Mouse (Mus musculus): ENCODE results near the gene Pmvk. TPM values are rescaled to one million over a fixed set of nuclear protein-coding genes. Genes with fewer than 3 reads are reported as not detected.

Gene Pmvk
- polyA plus RNA-seq (2015; fragmentation: Nextera tagmentation; extraction: Ambion mirVana) = 49.7 and 55.0 TPM in 2 replicates

- H3K36me3 ChIP-seq (ENCODE audit: control insufficient read depth, insufficient read depth, low read length) = no peaks in the 10 kb centered on the region
- H3K4me3 ChIP-seq (ENCODE audit: low read depth, low read length) = no peak within 1 kb of the TSS
- no peaks in the 10 kb centered on the region for H3K27me3 ChIP-seq (ENCODE audit: control insufficient read depth, insufficient read depth, low read length)
- TF ChIP-seq CTCF (IDR thresholded peaks at IDR 0.05; ENCODE audit: low read depth) = no peak
- no peaks in the 10 kb centered on the region for H3K9me3 ChIP-seq (ENCODE audit: control insufficient read depth, low read length)
- H3K9ac ChIP-seq (ENCODE audit: low read length) = no peak within 1 kb of the TSS
- ATAC-seq (ENCODE audit: low FRiP score, low TSS enrichment) = no peak
- H3K27ac ChIP-seq (replicated peaks) = no peak within 1 kb of the TSS
- no peak for DNase-seq (ENCODE audit: low spot score)
- no peaks in the 10 kb centered on the region for H3K4me1 ChIP-seq (replicated peaks; ENCODE audit: control insufficient read depth, insufficient read depth)
- H3K4me2 ChIP-seq (replicated peaks; ENCODE audit: low read depth) = no peak within 1 kb of the TSS
- 46% methylated on average over 10 of the region's 10 CpGs for WGBS
Measured at GRCm38 (mm10) chr3:89454401-89455177, at the start of gene Pmvk. Pmvk (plus strand) TSS chr3:89454541.

GRCm38 (mm10) chr3:89406887-89407286 lies 47.5 kb upstream of the Pmvk start:
- WGBS = 84% methylated on average over 6 of the region's 6 CpGs

GRCm38 (mm10) chr3:89408448-89408847 lies 45.9 kb upstream of the Pmvk start:
- Histone ChIP-seq H3K27me3 (ENCODE audit: control insufficient read depth, insufficient read depth, low read length) (no peaks in the 10 kb centered on the region), H3K4me2 (replicated peaks; ENCODE audit: low read depth) (no peak overlapping the region), H3K9ac (ENCODE audit: low read length) (no peak overlapping the region), H3K9me3 (ENCODE audit: control insufficient read depth, low read length) (no peaks in the 10 kb centered on the region), H3K4me3 (ENCODE audit: low read depth, low read length) (no peak overlapping the region), H3K4me1 (replicated peaks; ENCODE audit: control insufficient read depth, insufficient read depth) (peaks cover 3% of the 10 kb centered on the region), H3K27ac (replicated peaks) (no peak overlapping the region), H3K36me3 (ENCODE audit: control insufficient read depth, insufficient read depth, low read length) (peaks cover 5% of the 10 kb centered on the region)
- TF ChIP-seq CTCF (IDR thresholded peaks at IDR 0.05; ENCODE audit: low read depth) = no peak
- TF ChIP-seq EP300 (optimal IDR thresholded peaks at IDR 0.05) = no peak
- 66% methylated on average over 16 of the region's 16 CpGs for WGBS
- no peak for ATAC-seq (ENCODE audit: low FRiP score, low TSS enrichment)
- DNase-seq (ENCODE audit: low spot score) = no peak

More at GRCm38 (mm10) chr3:89406887-89407286, 47.5 kb upstream of the Pmvk start:
- TF ChIP-seq CTCF (IDR thresholded peaks at IDR 0.05; ENCODE audit: low read depth) (no peak), EP300 (optimal IDR thresholded peaks at IDR 0.05) (no peak)
- ATAC-seq (ENCODE audit: low FRiP score, low TSS enrichment) = no peak
- H3K36me3 ChIP-seq (ENCODE audit: control insufficient read depth, insufficient read depth, low read length) = peaks cover 5% of the 10 kb centered on the region
- H3K9me3 ChIP-seq (ENCODE audit: control insufficient read depth, low read length) = no peaks in the 10 kb centered on the region
- no peak overlapping the region for H3K9ac ChIP-seq (ENCODE audit: low read length)
- no peak overlapping the region for H3K27ac ChIP-seq (replicated peaks)
- DNase-seq (ENCODE audit: low spot score) = no peak
- H3K4me3 ChIP-seq (ENCODE audit: low read depth, low read length) = no peak overlapping the region
- H3K4me2 ChIP-seq (replicated peaks; ENCODE audit: low read depth) = no peak overlapping the region
- H3K27me3 ChIP-seq (ENCODE audit: control insufficient read depth, insufficient read depth, low read length) = no peaks in the 10 kb centered on the region
- peaks cover 3% of the 10 kb centered on the region for H3K4me1 ChIP-seq (replicated peaks; ENCODE audit: control insufficient read depth, insufficient read depth)

GRCm38 (mm10) chr3:89409701-89410100 lies 44.6 kb upstream of the Pmvk start:
- no peak for ATAC-seq (ENCODE audit: low FRiP score, low TSS enrichment)
- H3K4me3 ChIP-seq (ENCODE audit: low read depth, low read length) = no peak overlapping the region
- TF ChIP-seq CTCF (IDR thresholded peaks at IDR 0.05; ENCODE audit: low read depth) = no peak
- TF ChIP-seq EP300 (optimal IDR thresholded peaks at IDR 0.05) = no peak
- 87% methylated on average over 3 of the region's 3 CpGs for WGBS
- no peak for DNase-seq (ENCODE audit: low spot score)
- no peaks in the 10 kb centered on the region for H3K27me3 ChIP-seq (ENCODE audit: control insufficient read depth, insufficient read depth, low read length)
- H3K36me3 ChIP-seq (ENCODE audit: control insufficient read depth, insufficient read depth, low read length) = peaks cover 5% of the 10 kb centered on the region
- no peaks in the 10 kb centered on the region for H3K9me3 ChIP-seq (ENCODE audit: control insufficient read depth, low read length)
- H3K9ac ChIP-seq (ENCODE audit: low read length) = no peak overlapping the region
- no peak overlapping the region for H3K27ac ChIP-seq (replicated peaks)
- peaks cover 3% of the 10 kb centered on the region for H3K4me1 ChIP-seq (replicated peaks; ENCODE audit: control insufficient read depth, insufficient read depth)
- no peak overlapping the region for H3K4me2 ChIP-seq (replicated peaks; ENCODE audit: low read depth)

- peaks cover 7% of the 10 kb centered on the region for H3K36me3 ChIP-seq (ENCODE audit: control insufficient read depth, insufficient read depth, low read length)
- H3K4me2 ChIP-seq (replicated peaks; ENCODE audit: low read depth) = peak overlapping the region; percentile 66
- WGBS = 79% methylated on average over 10 of the region's 10 CpGs
- ATAC-seq (ENCODE audit: low FRiP score, low TSS enrichment) = no peak
- no peaks in the 10 kb centered on the region for H3K27me3 ChIP-seq (ENCODE audit: control insufficient read depth, insufficient read depth, low read length)
- no peak for TF ChIP-seq EP300 (optimal IDR thresholded peaks at IDR 0.05)
- TF ChIP-seq CTCF (IDR thresholded peaks at IDR 0.05; ENCODE audit: low read depth) = no peak
- peak overlapping the region; percentile 58 for H3K4me3 ChIP-seq (ENCODE audit: low read depth, low read length)
- H3K4me1 ChIP-seq (replicated peaks; ENCODE audit: control insufficient read depth, insufficient read depth) = peaks cover 3% of the 10 kb centered on the region
- H3K9ac ChIP-seq (ENCODE audit: low read length) = peak overlapping the region; percentile 64
- no peaks in the 10 kb centered on the region for H3K9me3 ChIP-seq (ENCODE audit: control insufficient read depth, low read length)
- no peak overlapping the region for H3K27ac ChIP-seq (replicated peaks)
- no peak for DNase-seq (ENCODE audit: low spot score)
Measured at GRCm38 (mm10) chr3:89410864-89411263, 43.5 kb upstream of the Pmvk start.
